Mouse (Mus musculus) heart, postnatal 0 days (tissue): ENCODE measurements at regions not wholly inside any gene's neighbourhood (a gene's known extent, or its start where the extent isn't known, plus 50 kb on each side); places are given as distances from the start of the nearest gene placed in this dataset.

ENCODE experiments used
- CTCF ChIP-seq: IDR thresholded peaks from 2 replicates; pipeline ENCODE4 v1.5.1; 2016; ENCODE audit warnings: antibody characterized with exemption, control low read depth, low read depth
- EP300 ChIP-seq: IDR thresholded peaks from 2 replicates; pipeline ENCODE4 v1.6.1; 2016; ENCODE audit warnings: antibody characterized with exemption, low read depth

- no peak for TF ChIP-seq CTCF
- no peak for TF ChIP-seq EP300
Measured at GRCm38 (mm10) chr6:101874894-101875293, 497.2 kb upstream of the Pdzrn3 start.
